ENCODE assay signal across 7 mouse cellular contexts in the genomic region with DNA sequence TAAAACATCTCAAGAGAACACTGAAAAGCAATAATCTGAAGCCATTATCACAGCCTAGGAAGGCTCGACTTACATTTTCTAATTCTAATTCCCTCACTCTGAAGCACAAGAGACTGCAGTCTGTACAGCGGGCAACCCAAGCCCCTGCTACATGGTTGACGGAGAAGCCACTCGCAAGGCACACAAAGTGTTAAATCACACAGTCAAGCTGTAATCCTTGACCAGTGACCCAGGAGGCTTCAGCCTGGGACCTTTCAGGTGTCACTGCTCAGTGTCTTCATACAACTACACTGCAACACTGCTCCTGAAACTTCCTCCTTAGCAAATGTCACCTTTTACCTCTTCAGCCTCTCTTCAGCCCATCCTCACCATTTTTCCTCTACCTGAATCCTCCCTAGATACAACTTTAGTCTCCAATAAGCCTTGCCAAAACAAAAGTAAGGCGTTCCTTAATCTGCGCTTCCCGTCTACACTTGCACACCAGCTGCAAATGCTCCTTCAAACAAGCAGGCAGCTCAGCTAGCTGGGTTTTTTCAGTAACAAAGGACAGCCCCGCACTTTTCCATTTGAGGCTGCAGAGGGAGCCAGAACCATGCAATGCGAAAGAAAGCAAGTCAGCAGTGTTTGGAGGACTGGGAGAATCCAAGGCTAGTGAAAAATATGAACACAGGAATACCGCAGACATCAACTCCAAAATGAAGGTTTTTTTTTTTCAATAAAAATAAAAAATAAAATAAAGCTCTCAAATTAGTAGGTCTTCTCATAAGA.
DNase-seq lines count a peak whose midpoint lies in the region; ATAC-seq lines count a peak whose summit lies in the region.

No protein-coding gene starts in this region.

- DNase-seq in adrenal gland, postnatal 25 days, result peak; percentile 43
- peak; percentile 84 for DNase-seq in embryo, embryonic 11 days
- peak; percentile 16 to 40 for DNase-seq in left cerebral cortex, adult 8-10 months (ENCODE audit: low spot score in 2 of 2)
- peak; percentile 77 for DNase-seq in mesoderm, embryonic 11.5 days (ENCODE audit: low read depth, low spot score)
- peak; percentile 32 for DNase-seq in skeletal muscle tissue, adult 2 months (ENCODE audit: low read depth, low spot score)

- peak; percentile 53; the same call in 1 of the 2 replicates for ATAC-seq in granulocyte monocyte progenitor cell, adult 5-6 weeks (replicated peaks; ENCODE audit: poor library complexity, severe bottlenecking)
- peak; percentile 73 for ATAC-seq in intestine, embryonic 15.5 days

- H3K4me1 ChIP-seq in intestine, embryonic 15.5 days (replicated peaks), result peaks cover 19% of the 10 kb centered on the region

- no peak overlapping the region for H3K9ac ChIP-seq in intestine, embryonic 15.5 days

- no peaks in the 10 kb centered on the region for H3K9me3 ChIP-seq in intestine, embryonic 15.5 days

- no peaks in the 10 kb centered on the region for H3K36me3 ChIP-seq in intestine, embryonic 15.5 days

- H3K27me3 ChIP-seq in intestine, embryonic 15.5 days (replicated peaks), result no peaks in the 10 kb centered on the region

- H3K4me3 ChIP-seq in intestine, embryonic 15.5 days (replicated peaks), result no peak overlapping the region

- no peak overlapping the region for H3K4me2 ChIP-seq in intestine, embryonic 15.5 days (replicated peaks)

- no peak overlapping the region for H3K27ac ChIP-seq in intestine, embryonic 15.5 days

- 35% methylated on average over 10 of the region's 10 CpGs for WGBS in intestine, embryonic 15.5 days

Comparison
In these comparisons a context has a peak if more than half of its experiments do, and no peak if none do; other contexts are left out.
1. DNase-seq: peak in every context shown above with its lines; median percentile 84 in embryo, embryonic 11 days; 77 in mesoderm, embryonic 11.5 days; 43 in adrenal gland, postnatal 25 days; 32 in skeletal muscle tissue, adult 2 months; 28 in left cerebral cortex, adult 8-10 months.